Mouse (Mus musculus) kidney, postnatal 25 days (tissue): ENCODE measurements at regions not wholly inside any gene's neighbourhood (a gene's known extent, or its start where the extent isn't known, plus 50 kb on each side); places are given as distances from the start of the nearest gene placed in this dataset.

Source experiments
- DNase-seq, 2 experiments: peaks; one replicate each; pipeline ENCODE4 v3.0.0; 2021; ENCODE audit warnings: mixed read lengths in 2 of 2

GRCm38 (mm10) chr8:109155489-109155888, 338.3 kb upstream of the Pmfbp1 start:
- DNase-seq, result peak in 1 of 2 experiments; percentile 27

- DNase-seq, result peak in 1 of 2 experiments; percentile 2
Observed at GRCm38 (mm10) chr8:109156016-109156415, 337.8 kb upstream of the Pmfbp1 start.

- DNase-seq, result no peak
Observed at GRCm38 (mm10) chr8:109172701-109173100, 321.1 kb upstream of the Pmfbp1 start.

GRCm38 (mm10) chr8:109185558-109186198, 308.1 kb upstream of the Pmfbp1 start:
- DNase-seq, result peak; percentile 49 to 63

GRCm38 (mm10) chr8:109187617-109188016, 306.2 kb upstream of the Pmfbp1 start:
- no peak for DNase-seq

- no peak for DNase-seq
Observed at GRCm38 (mm10) chr8:109214247-109214646, 279.6 kb upstream of the Pmfbp1 start.

GRCm38 (mm10) chr8:109216318-109216717, 277.5 kb upstream of the Pmfbp1 start:
- DNase-seq, result no peak

- peak in 1 of 2 experiments; percentile 38 for DNase-seq
Observed at GRCm38 (mm10) chr8:109217326-109217725, 276.5 kb upstream of the Pmfbp1 start.

GRCm38 (mm10) chr8:109232281-109233234, 261.3 kb upstream of the Pmfbp1 start:
- no peak for DNase-seq

- no peak for DNase-seq
Observed at GRCm38 (mm10) chr8:109245526-109245925, 248.3 kb upstream of the Pmfbp1 start.

GRCm38 (mm10) chr8:109247875-109248274, 246.0 kb upstream of the Pmfbp1 start:
- DNase-seq, result no peak

- no peak for DNase-seq
Observed at GRCm38 (mm10) chr8:109248356-109248755, 245.5 kb upstream of the Pmfbp1 start.

GRCm38 (mm10) chr8:109249256-109249655, 244.6 kb upstream of the Pmfbp1 start:
- no peak for DNase-seq

- no peak for DNase-seq
Observed at GRCm38 (mm10) chr8:109249691-109250090, 244.1 kb upstream of the Pmfbp1 start.

GRCm38 (mm10) chr8:109250551-109250950, 243.3 kb upstream of the Pmfbp1 start:
- DNase-seq, result no peak

- peak in 1 of 2 experiments; percentile 4 for DNase-seq
Observed at GRCm38 (mm10) chr8:109251360-109251798, 242.4 kb upstream of the Pmfbp1 start.

- no peak for DNase-seq
Observed at GRCm38 (mm10) chr8:109252404-109252803, 241.4 kb upstream of the Pmfbp1 start.

GRCm38 (mm10) chr8:109279129-109279528, 214.7 kb upstream of the Pmfbp1 start:
- peak in 1 of 2 experiments; percentile 37 for DNase-seq

- DNase-seq, result no peak
Observed at GRCm38 (mm10) chr8:109280540-109280939, 213.3 kb upstream of the Pmfbp1 start.

- no peak for DNase-seq
Observed at GRCm38 (mm10) chr8:109281598-109281997, 212.2 kb upstream of the Pmfbp1 start.

GRCm38 (mm10) chr8:109310670-109311386, 183.0 kb upstream of the Pmfbp1 start:
- DNase-seq, result no peak

- DNase-seq, result no peak
Observed at GRCm38 (mm10) chr8:109311484-109312210, 182.2 kb upstream of the Pmfbp1 start.
